Mouse (Mus musculus) kidney, adult 2 months (tissue): ENCODE results near the gene Tpd52l1. TPM values are rescaled to one million over a fixed set of nuclear protein-coding genes. Genes with fewer than 3 reads are reported as not detected.

ENCODE experiments used
- DNase-seq: peaks from one replicate; pipeline ENCODE4 v3.0.0; 2021
- H3K27ac ChIP-seq: fragments of 200-500 bp; 2 replicates; pipeline ENCODE4 v1.5.1; 2012; ENCODE audit warnings: low read depth, low read length, control low read depth, inconsistent platforms; ENCODE audit not compliant: insufficient read depth
- H3K27me3 ChIP-seq: fragments of 200-500 bp; replicated peaks from 2 replicates; pipeline ENCODE4 v1.6.1; 2012; ENCODE audit warnings: mild to moderate bottlenecking, moderate library complexity, low read length, inconsistent platforms; ENCODE audit not compliant: control insufficient read depth, insufficient read depth
- H3K36me3 ChIP-seq: fragments of 200-500 bp; 2 replicates; pipeline ENCODE4 v1.6.1; 2012; ENCODE audit warnings: mild to moderate bottlenecking, moderate library complexity, low read length, inconsistent platforms; ENCODE audit not compliant: control insufficient read depth, insufficient read depth
- H3K4me1 ChIP-seq: fragments of 200-500 bp; 2 replicates; pipeline ENCODE4 v1.6.1; 2011; ENCODE audit warnings: low read length; ENCODE audit not compliant: control insufficient read depth, insufficient read depth
- H3K4me3 ChIP-seq: fragments of 200-500 bp; 2 replicates; pipeline ENCODE4 v1.5.1; 2011; ENCODE audit warnings: mild to moderate bottlenecking, low read depth, low read length, control low read depth; ENCODE audit not compliant: insufficient read depth
- CTCF ChIP-seq: fragments of 200-500 bp; conservative IDR thresholded peaks from 2 replicates; pipeline ENCODE4 v1.5.1; 2011; ENCODE audit warnings: low read depth, mild to moderate bottlenecking, control low read depth, low read length, moderate library complexity, mixed read lengths; ENCODE audit not compliant: insufficient read depth, insufficient read length
- POLR2A ChIP-seq: fragments of 200-500 bp; IDR thresholded peaks from one replicate; pipeline ENCODE4 v1.6.1; 2011; ENCODE audit warnings: low read depth, low read length, control low read depth
- WGBS: fragments of 180-500 bp; shearing (Covaris S2); methylation state at CpG from one replicate; pipeline ENCODE4 v1.1.7; 2018; 5-methylcytosine and 5-hydroxymethylcytosine counted together
- polyA plus RNA-seq: library from polyadenylated mRNA; depleted of rRNA; stranded (reverse); fragments of >200 nt; gene quantifications from 2 replicates; pipeline ENCODE4 v1.2.3, GENCODE M21; 2012; rRNA removed

The Tpd52l1 gene
- polyA plus RNA-seq, 1 experiment = 18.5 TPM

DNA sequence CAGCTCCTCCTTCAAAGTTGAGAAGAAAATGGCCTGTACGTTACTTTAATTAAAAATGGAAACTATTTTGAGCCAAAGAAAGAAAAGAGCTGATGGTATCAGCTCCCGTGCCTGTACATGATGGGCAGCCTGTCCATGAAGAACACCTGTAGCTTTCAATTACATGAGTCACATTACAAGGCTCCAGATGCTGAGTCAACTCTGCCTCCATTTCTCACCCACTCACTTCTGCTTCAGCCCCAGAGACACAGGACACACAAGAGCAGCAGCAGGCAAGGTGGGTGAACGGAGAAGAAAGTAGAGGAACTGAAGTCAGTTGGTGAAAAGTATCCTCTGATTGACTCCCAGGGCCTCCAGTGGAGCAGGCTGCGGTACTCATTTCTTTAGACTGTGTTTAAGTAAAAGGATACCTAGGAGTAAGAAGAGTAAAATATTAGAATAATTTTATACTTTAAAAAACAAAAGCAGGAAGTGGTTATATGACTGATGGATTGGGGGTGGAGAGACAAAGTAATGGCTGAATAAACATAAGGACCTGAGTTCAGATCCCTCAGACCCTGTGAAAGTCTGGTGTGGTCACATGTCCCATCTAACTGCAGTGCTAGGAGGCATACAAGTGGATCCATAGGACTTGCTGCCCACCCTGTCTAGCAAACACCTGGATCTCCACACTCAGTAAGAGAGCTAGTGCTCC is 156.9 kb downstream of the Tpd52l1 start:
- H3K27me3 ChIP-seq = no peaks in the 10 kb centered on the region
- 89% methylated on average over 4 of the region's 4 CpGs for WGBS
- no peak for TF ChIP-seq POLR2A
- no peak for TF ChIP-seq CTCF
- no peak for DNase-seq
- no peak overlapping the region for H3K27ac ChIP-seq
- no peak overlapping the region for H3K4me3 ChIP-seq
- no peaks in the 10 kb centered on the region for H3K36me3 ChIP-seq
- no peaks in the 10 kb centered on the region for H3K4me1 ChIP-seq

DNA sequence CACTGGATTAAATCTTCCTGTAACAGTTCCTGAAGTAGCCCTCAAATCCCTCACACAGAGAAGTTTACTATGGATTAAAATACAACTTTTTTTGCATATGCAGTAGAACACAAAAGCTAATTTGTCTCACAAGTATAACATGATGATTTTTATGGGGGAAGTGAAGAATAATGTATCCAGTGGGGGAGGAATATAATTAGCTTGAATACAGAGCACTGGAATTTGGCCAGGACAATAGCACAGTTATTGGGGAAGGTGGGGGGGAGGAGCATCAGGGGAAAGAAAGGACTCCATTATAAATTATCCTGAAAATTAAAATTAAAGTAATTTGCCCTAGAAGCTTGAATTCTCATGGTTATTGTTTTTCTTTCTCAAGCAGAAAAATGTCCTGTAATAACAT is 158.0 kb downstream of the Tpd52l1 start:
- H3K4me3 ChIP-seq = no peak overlapping the region
- no peak for TF ChIP-seq CTCF
- TF ChIP-seq POLR2A = no peak
- H3K4me1 ChIP-seq = no peaks in the 10 kb centered on the region
- no peak for DNase-seq
- H3K36me3 ChIP-seq = no peaks in the 10 kb centered on the region
- no peaks in the 10 kb centered on the region for H3K27me3 ChIP-seq
- H3K27ac ChIP-seq = no peak overlapping the region

Other genes starting within 250 kb of the Tpd52l1 start
- gene Hddc2, start 132.6 kb downstream of the Tpd52l1 start, polyA plus RNA-seq = 8.3 and 10.2 TPM in 2 replicates
- 1.1 TPM in 2 replicates for gene Rnf217, start 163.2 kb upstream of the Tpd52l1 start, polyA plus RNA-seq